Mouse (Mus musculus): ENCODE measurements around the gene Ifng.

GRCm38 (mm10) chr10:118451747-118452146 lies 10.9 kb downstream of the Ifng start:
- TF ChIP-seq CTCF (IDR thresholded peaks at IDR 0.05; ENCODE audit: low read depth) = no peak
- no peak for TF ChIP-seq EP300 (IDR thresholded peaks at IDR 0.05; ENCODE audit: low read depth)

Measured in heart, postnatal 0 days (tissue).